Mouse (Mus musculus) heart, postnatal 14 days (tissue): ENCODE measurements at regions not wholly inside any gene's neighbourhood (a gene's known extent, or its start where the extent isn't known, plus 50 kb on each side); places are given as distances from the start of the nearest gene placed in this dataset.

ENCODE experiments used
- DNase-seq, 2 experiments: peaks; one replicate each; pipeline ENCODE4 v3.0.0; 2021 to 2022
- intact Hi-C: fragments of 180-260 bp; cut with DNase I; formaldehyde crosslinking; loops from one replicate; pipeline ENCODE4 v1.15.1; 2025

- DNase-seq = peak; percentile 2 to 4
- intact Hi-C loops = no loop called here
These were observed 64.0 kb downstream of the Pthlh start for GRCm38 (mm10) chr6:147199955-147200354.

DNA sequence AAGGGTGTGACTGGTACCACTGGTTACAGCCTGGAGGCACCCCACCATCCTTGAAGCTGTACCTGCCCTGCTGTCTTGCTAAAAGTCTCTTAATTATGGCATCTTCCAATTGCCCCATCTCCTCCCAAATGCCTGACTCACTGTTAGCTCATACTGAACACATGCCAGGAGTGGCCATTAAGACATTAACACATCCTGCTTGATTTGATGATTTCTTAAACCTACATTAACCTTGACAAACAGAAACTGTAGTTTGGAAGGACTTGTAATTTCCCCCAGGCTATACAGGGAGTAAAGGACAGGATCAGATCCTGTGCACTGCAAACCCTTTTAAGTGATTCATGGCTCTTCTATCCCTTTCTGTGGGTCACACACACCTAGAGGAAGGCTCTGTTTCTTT, 64.6 kb downstream of the Pthlh start:
- intact Hi-C loops = no loop called here
- DNase-seq = no peak

- intact Hi-C loops = no loop called here
- peak in 1 of 2 experiments; percentile 4 for DNase-seq
These were observed 67.6 kb downstream of the Pthlh start for GRCm38 (mm10) chr6:147196432-147196831.

- no peak for DNase-seq
- intact Hi-C loops = no loop called here
These were observed 68.7 kb downstream of the Pthlh start for GRCm38 (mm10) chr6:147195277-147195676.

- intact Hi-C loops = no loop called here
- no peak for DNase-seq
These were observed 76.3 kb downstream of the Pthlh start for GRCm38 (mm10) chr6:147187710-147188109.

- no peak for DNase-seq
- intact Hi-C loops = no loop called here
These were observed 85.7 kb downstream of the Pthlh start for GRCm38 (mm10) chr6:147178276-147178675.

DNA sequence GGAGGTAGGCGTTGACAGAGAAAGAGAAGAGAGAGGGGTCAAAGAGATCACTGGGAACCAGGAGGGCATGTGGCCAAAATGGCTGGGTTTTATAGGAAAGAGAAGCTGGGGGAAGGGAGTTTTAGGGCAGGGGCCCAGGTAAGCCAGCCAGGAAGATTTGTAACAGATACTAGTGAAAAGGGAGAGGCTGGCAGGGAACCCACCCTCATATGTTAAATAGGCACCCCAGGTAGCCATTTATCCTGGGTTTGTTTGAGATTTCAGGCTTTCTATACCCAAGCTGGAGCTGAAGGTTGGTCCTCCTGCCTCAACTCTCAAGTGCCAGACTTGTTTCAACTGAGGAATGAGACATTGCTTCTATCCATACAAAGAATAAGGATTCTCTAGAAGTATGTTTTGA, 85.0 kb downstream of the Klhl42 start:
- intact Hi-C loops = no loop called here

More for the DNA sequence above, 85.0 kb downstream of the Klhl42 start:
- DNase-seq = no peak
